Mouse (Mus musculus) lung, postnatal 10 days (tissue): Measurements from ENCODE around the gene Gm26741.

Experiments
- DNase-seq: peaks from one replicate; pipeline ENCODE4 v3.0.0; 2021

The Gm26741 gene

GRCm38 (mm10) chr10:52391208-52391607, 32.6 kb downstream of the Gm26741 start:
- no peak for DNase-seq

DNA sequence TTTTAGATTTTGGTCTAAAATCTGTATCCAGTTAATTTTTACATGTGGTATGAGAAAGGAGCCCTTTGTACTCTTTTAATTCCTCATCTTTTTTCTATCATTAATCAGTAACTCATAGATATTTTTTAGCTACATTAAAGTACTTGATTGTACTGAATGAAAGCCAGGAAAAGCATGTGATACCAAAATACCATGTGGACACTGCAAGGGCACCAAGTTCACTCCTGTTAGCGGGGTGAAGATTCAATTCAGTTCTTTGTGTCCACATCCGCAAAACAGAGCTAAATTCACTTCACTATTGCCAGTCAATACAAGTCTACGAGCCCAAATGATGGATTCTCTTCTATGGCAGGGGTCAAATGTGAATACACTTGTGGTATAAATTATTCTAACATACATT, 38.1 kb downstream of the Gm26741 start:
- no peak for DNase-seq

DNA sequence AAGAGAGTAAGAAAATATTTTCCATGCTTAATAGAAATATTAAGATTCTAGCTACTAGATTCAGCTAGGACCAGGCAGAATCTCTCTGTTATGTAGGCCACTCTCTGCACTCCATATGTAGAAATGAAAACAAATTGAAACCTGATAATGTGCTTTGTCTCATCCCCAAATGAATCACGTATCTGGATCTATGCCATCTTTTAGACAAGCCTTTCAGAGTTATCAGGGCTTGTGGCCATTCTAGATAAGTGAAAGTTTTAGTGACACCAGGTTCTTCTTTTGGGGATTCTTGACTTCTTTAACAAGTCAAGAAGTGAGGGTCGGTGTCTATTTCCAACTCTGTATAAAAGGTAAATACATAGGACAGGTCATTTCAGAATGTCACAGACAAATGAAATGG, 40.1 kb downstream of the Gm26741 start:
- DNase-seq, result no peak

DNA sequence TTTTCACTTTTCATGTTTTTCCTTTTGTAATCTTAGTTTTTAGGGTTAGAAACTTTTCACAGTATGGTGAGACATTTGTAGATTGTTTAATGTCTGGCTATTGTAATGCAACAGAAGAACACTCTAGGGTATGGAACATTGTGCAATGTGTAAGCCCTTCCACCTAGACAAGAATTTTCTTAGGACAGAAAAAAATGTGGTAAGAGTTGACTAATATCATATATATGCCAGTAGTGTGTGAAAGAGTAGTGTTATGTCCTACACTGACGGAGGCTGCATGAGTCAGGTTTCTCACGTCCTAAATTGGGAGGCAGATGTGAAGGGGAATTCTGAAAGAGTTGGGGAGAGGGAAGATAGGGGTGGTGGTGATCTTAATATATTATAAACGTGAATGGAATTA, 41.2 kb downstream of the Gm26741 start:
- no peak for DNase-seq

GRCm38 (mm10) chr10:52405160-52405559, 46.6 kb downstream of the Gm26741 start:
- DNase-seq, result no peak

DNA sequence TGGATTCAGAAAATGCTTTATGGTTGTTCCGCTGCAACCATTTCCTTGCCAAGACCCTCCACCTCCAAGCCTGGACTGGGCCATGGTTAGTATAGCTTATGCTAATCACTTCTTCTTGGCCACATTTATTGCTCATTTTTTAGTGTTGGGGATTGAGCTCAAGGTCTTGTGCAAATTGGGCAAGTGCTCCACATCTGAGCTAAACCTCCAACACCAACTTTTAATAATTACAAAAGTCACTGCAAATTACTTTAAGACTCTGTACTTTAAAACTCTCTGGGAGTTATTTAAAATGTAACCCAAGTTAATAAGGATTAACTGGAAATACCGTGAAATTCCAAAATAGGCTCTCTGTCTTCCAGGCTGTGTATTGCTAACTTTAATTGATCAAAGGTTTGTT, 49.0 kb downstream of the Gm26741 start:
- no peak for DNase-seq
